Mouse (Mus musculus) adrenal gland (tissue): ENCODE measurements around the gene Olfr578.

Experiments used
- intact Hi-C: fragments of 180-260 bp; cut with DNase I; formaldehyde crosslinking; loops from one replicate; pipeline ENCODE4 v1.15.1; 2025
- long read RNA-seq, 2 experiments: library from polyadenylated mRNA; unstranded; transcript quantifications; one replicate each; pipeline ENCODE4 v2.0.0; 2020; ENCODE audit warnings: borderline replicate concordance in 1 of 2; ENCODE audit not compliant: insufficient replicate concordance in 1 of 2

Olfr578 gene
- long read RNA-seq, experiment 1 = 0 reads
- long read RNA-seq, experiment 2 = 0 reads

DNA sequence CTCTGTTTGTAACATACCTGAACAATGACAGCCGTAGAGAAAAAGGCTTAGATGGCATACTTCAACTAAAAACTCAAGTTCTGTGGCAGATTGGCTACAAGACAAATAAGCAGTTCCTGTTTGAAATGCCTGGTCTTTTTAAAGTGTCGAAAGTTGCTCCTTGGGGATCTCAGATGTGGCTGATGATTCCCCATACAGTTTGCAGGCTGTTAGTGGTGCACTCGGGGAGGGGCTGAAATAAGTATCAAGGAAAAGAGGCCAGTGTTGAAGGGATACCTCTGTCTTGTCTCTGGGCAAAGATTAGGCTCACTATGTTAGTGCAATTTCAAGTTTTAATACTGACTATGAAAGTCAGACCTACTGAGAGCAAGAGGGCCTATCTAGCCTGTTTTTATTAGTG lies at the start of gene Olfr578:
TSS of gene Olfr578 (minus strand) at position 101 of the 400 bp plus-strand sequence.
- intact Hi-C loops = no loop called here

DNA sequence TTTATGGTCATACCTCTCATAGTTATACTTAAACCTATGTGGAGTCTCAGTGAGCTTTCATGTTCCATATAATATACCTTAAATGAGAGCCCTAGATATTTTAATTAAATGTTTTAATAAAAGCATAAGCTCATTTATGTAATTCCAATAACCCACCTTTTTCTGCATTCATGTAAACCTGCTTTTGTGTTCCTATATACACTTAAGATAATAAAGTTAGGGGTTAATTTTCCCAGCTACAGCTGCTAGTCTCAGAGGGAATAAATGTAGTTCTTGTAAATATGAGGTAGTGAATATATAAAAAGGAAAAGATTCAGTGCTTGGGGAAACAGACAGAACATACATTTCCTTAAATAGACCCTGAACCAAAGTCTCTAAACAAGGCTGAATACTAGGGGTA lies 48.6 kb upstream of the Olfr578 start, which contains the start of gene Olfr582:
TSS of gene Olfr582 (plus strand) at position 301 of the 400 bp plus-strand sequence.
- intact Hi-C loops = no loop called here

- intact Hi-C loops = no loop called here
These were observed 13.3 kb downstream of the Olfr578 start, which contains the start of gene Olfr577 for GRCm38 (mm10) chr7:102975843-102976242. Gene Olfr577 (minus strand): TSS chr7:102975943.

DNA sequence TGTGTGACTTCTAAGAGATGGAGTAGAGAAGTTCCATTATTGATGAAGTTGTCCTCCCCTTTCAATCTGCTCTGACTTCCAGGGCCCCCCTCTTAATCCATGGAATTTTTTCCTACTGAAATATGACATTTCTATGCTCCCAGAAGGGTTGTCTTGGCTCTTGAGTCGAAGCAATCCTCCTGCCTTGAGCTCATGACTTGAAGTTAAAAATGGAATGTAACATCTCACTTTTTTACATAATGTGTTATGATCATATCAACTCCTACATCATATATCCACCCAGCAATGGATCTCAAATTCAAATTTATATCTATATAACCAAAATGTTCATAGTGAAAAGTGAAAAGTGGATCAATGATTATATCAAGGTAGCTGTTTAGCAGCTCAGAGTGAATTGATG lies 14.7 kb downstream of the Olfr578 start:
- intact Hi-C loops = no loop called here

- intact Hi-C loops = no loop called here
These were observed 26.8 kb downstream of the Olfr578 start, which contains the start of gene Olfr576 for GRCm38 (mm10) chr7:102962360-102962759. Gene Olfr576 (plus strand): TSS chr7:102962660.

DNA sequence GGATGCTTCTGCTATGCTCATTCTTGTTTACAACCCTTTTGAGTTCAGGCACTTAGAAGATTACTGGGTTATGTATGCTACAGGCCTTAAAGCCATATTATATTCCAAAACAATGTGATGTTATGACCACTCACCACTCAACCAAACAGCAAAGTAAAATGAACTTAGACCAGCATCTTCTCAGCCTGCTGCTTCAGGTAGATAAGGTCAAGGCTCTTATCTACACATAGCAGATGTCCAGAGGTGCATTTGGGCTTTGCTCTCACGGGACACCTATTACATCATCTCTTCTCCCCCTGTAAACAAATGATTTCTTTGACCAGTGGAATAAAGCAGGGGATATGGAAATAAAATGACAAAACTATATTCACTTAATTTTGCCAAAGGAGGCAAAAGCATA lies 30.5 kb downstream of the Olfr578 start, which contains the start of gene Olfr575:
TSS of gene Olfr575 (minus strand) at position 183 of the 400 bp plus-strand sequence.
- intact Hi-C loops = no loop called here

DNA sequence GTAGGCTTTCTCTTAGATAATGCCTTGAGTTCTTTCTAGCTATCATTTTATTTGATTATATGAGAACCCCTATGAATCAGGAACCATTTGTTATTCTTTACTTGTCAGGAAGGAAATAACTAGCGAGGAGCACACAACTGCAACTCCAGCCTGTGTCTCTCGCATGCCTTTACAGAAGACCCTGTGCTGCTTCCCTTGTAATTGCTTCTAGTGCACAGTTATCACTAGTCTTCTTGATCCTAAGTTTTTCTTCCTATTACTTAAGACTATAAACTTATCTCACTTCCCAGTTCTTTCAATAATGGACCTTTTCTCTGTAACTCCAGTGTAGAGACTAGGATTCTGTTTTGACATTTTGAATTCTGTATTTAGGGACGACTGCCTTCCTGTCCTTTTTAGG lies 31.0 kb downstream of the Olfr578 start:
- intact Hi-C loops = no loop called here

GRCm38 (mm10) chr7:102950732-102951131 lies 38.4 kb downstream of the Olfr578 start:
- intact Hi-C loops = no loop called here

DNA sequence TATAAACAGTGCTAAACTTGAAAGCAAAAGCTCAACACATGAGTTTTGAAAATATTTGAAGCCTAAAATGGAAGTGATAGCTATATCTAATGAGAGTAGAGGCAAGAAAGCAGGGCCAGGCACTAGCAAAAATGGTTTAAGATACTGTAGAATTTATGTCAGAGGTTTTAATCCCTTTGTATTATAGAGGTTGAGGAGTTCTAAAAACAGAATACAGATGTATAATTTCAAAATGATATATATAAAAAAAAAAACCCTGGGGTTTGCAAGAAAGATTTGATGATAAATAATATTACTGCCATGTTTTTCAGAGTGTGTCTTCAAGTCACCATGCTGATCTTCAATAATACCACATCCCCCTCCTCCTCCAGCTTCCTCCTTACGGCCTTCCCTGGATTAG lies 41.0 kb downstream of the Olfr578 start, which contains the start of gene Olfr574:
TSS of gene Olfr574 (plus strand) at position 301 of the 400 bp plus-strand sequence.
- intact Hi-C loops = no loop called here

GRCm38 (mm10) chr7:102943417-102943816 lies 45.7 kb downstream of the Olfr578 start:
- intact Hi-C loops = no loop called here

DNA sequence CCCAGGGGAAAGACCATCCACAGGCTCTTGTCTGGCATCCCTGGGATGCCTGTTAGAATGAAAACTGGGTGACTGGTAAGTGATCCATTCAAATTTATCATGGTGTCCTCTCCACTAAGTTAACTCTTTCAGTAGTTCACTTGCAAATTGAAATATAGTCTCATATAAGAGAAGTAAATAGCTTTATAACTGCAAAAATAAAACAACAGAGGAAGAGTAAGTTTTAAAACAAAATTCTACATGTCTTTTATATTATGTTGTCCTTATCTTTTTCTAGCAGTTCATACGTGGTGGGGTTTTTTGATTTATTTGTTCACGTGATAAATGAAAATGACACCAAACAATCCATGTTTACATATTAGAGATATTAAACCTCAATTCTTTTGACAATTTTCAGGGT lies 46.6 kb downstream of the Olfr578 start, which contains the start of gene Olfr573-ps1:
TSS of gene Olfr573-ps1 (minus strand) at position 101 of the 400 bp plus-strand sequence.
- intact Hi-C loops = no loop called here
